Mouse (Mus musculus) urinary bladder, postnatal 10 days (tissue): ENCODE measurements around the gene Yif1b.

Source experiments
- DNase-seq: peaks from one replicate; pipeline ENCODE4 v3.0.0; 2022; ENCODE audit warnings: low spot score

Gene Yif1b

DNA sequence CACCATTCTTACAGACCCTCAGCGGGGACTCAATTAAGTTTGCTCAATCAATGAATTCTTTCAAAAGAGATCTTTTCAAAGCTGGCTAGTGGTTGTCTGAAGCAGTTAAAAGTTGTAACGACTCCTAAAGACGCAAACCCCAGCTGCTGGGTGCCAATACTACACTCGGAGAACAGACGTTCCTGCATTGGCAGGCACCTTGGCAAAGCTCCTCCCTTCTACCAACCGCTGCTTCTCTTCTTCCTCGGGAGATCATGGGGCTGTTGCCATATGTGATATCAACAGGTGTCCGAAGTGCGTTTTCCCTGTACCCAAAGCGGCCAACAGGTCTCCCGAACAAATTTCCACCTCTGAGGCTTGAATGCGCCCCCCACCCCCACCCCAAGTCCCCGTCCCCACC lies 42.7 kb downstream of the Yif1b start:
- DNase-seq: no peak

DNA sequence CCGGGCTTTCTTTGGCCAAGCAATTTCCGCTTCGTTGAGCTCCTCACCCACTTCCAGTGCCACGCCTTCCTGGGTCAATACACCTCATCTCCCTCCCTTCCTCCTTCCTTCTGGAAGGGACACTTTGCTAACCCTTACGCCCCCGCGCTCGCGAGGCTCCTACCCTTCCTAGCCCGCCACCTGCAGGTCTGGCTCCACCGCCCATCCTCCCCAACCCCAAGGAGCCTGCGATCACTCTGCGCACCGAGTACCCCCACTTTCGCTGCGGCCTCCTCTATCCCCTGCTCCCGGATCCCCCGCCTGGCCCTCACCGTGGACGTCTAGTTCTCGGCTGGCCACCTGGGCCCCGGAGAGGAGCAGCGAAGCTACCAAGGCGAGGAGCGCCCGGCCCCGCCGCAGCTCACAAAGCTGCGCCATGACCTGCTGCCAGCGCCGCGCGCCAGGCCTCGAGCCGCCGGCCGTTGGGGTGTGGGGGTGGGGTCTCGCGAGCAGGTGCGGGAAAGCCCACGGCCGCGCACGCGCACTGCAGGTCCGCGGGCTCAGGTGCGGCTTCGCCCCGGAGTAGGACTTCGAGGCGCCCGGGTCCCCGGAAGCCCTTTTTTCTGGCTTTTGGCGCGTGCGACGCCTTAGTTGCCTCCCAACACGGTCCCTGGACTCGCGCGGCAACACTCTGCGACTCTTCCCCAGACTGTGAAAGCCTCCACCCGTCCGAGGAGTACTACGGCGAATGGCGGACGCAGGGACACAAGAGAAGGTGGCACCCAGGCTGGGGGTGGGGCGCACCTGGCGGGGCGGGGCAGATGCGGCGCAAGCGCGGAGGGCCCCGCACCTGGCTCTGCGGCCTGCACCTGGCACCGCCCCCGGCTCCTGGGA lies 43.3 kb downstream of the Yif1b start, which contains the start of gene Spint2:
TSS of gene Spint2 (minus strand) at position 712 of the 873 bp plus-strand sequence.
- no peak for DNase-seq

- no peak for DNase-seq
Observed at GRCm38 (mm10) chr7:29282074-29282554, 44.0 kb downstream of the Yif1b start.

- DNase-seq: no peak
Observed at GRCm38 (mm10) chr7:29283876-29284275, 45.7 kb downstream of the Yif1b start.

GRCm38 (mm10) chr7:29284523-29284922 lies 46.4 kb downstream of the Yif1b start:
- DNase-seq: no peak

DNA sequence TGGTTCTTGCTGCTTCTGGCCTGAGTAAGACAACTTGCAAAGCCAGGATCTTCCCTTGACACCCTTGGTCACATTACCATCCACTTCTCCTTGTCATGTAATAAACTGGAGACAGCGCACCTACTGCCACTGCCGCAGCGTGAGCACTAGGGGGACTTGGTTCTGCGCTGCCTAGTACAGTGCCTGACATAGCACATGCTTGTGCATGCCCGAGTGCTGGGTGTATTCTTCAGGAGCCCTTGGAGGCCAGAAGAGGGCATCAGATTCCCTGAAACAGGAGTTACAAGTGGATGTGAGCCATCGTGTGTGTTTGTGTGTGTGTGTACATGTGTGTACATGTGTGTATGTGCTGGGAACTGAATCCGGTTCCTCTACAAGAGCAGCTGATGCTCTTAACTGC lies 49.4 kb downstream of the Yif1b start:
- DNase-seq: no peak

GRCm38 (mm10) chr7:29288079-29288478 lies 50.0 kb downstream of the Yif1b start:
- DNase-seq: no peak

DNA sequence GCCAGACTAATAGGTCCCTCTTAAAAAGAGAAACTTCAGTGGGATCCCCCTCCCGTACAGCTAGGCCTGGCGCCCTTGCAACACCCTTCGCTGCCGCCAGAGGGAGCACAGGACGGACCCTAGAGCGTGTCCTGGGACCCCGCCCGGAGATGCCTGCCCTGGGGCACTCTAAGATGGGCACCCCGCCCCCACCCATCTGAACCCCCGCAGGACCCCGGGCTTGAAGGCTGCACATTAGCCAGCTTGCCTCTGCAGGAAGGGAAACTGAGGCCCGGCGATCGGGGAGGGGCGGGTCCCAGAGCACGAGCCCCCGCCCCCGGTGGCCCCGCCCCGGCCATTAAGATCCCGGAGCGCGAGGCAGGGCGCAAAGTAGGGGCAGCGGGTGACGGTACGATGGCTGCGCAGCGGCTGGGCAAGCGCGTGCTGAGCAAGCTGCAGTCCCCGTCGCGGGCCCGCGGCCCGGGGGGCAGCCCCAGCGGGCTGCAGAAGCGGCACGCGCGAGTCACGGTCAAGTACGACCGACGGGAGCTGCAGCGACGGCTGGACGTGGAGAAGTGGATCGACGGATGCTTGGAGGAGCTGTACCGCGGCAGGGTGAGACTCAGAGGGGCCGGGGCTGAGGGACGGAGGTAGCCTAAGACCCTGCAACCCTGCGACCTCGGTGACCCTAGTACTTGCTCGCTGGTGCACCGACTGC lies 51.0 kb downstream of the Yif1b start, which contains the start of gene Ppp1r14a:
TSS of gene Ppp1r14a (plus strand) at position 367 of the 697 bp plus-strand sequence.
- DNase-seq: no peak

- DNase-seq: no peak
Observed at GRCm38 (mm10) chr7:29289856-29290255, 51.7 kb downstream of the Yif1b start.

DNA sequence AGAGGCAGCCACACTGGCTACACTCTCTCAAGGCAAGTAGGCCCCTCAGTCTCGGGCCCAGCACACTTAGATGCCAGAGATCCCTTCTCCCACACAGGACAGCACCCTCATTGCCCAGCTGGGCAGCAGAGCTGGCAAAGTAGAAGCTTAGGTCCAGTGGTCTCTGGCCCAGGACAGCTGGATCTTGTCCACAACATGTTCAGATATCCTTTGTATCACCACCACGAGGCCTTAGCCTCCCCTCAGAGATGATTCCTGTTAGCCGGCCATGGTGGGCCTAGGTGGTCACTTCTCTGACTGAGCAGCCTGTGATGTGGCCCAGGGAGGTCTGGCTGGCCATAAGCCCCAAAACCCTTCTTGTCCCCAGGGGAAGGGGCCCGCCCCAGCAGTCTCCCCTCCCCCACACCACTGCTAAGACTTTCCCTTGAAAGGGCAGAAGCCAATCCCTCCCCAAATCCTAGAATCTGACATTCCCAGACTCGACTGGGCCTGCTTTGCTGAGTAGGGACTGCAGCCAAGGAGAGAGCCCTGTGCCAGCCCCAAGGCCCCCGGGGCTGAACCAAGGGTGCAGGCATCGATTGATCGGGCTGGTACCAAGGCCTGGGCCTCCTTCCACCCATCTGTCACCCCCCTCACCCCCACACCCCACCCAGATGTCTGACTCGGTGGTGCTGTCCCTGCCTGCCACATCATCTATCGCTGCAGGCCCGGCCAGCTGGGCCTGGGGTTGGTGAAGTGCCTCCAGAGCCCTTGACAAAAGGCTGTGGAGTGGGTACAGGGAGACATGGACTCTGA lies 52.8 kb downstream of the Yif1b start:
- DNase-seq: no peak

GRCm38 (mm10) chr7:29291616-29292457 lies 53.7 kb downstream of the Yif1b start:
- DNase-seq: no peak

DNA sequence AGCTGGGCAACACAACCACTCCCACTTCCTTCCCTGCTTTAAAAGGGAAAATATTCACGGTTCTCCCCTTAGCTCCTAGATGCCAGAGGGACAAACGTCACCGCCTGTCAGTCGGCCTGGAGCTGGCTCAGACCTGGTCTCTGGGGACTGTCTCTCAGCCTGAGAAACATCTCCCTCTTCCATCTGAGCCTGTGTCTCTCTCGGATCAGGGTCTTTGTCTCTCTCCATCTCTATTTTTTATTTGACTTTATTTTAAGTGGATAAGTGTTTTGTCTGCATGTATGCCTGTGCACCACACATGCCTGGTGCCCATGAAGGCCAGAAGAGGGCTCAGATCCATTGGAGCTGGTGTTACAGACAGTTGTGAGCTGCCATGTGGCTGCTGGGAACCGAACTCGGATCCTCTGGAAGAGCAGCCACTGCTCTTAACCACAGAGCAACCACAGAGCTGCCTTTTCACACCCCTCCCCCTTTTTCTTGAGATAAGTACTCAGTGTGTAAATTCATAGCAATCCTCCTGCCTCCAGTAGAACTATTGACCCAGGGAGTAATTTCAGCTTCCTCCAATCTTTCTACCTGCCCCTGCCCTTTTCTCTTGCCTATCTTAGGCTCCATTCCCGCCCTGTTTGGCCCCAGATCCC lies 54.4 kb downstream of the Yif1b start:
- DNase-seq: no peak

DNA sequence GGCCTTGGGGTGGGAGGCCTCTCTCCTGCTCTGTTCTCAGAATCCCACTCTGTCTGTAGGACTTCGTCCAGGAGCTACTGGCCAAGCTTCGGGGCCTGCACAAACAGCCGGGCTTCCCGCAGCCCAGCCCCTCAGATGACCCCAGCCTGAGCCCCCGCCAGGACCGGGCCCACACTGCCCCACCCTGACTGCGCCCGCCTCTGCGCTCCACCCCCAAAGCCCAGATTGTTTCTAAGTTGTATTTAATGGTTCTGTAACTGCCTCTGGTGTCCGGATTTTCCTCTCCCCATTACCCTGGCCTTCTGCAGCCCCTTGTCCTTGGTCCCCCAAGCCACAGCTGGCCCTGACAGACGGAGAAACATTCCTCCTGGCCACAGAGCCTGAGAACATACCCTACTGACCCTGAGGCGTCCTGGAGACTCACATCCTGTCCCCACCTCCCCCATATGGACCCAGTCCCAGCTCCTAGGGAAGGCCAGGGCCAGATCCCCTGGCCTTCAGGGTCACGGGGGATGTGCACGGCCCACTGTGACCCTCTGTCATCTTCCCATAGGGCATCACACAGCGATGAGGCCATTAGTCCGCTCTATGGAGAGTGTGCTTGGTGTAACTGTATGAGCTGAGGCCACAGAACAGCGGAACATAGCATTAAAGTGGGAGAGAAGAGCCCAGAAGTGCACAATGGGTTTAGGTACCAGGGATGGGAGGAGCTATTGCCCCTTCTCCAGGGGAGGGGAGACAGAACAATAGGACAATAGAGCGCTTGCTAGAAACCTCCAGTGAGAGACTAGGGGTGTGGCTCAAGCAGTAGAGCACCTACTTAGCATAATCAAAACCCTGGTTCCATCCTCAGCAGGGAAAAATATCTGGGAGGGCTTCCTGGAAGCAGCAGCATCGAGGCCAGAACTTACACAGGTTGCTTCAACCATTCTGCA lies 55.3 kb downstream of the Yif1b start:
- DNase-seq: no peak

DNA sequence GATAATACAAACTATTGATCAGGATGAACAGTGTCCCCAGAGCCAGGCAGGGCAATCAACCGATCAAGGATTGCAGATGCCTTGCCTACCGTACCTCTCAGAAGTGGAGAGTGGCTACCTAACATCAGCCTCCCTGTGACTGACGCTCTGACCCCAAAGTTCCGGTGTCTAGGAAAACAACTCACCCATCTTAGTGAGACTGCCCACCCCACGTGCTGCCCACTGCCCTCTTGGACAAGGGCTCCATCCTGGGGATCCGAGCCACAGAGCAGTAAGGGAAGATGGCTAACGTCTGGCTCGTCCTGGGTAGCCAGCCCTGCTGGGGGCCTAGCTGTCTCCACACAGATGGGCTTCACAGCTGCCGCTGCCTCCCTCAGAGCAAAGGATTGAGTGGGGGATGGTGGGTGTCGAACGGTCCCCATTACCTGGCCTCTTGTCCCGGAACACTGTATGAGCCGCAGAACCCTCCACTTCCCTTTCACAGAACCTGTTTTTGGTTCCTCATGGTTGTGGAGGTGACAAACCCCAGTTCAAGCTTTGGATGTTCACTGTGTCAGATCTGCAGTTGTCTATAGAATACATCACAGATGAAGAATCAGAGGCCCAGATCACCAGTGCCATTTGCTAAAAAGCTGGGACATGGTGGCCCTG lies 56.1 kb downstream of the Yif1b start:
- DNase-seq: no peak

DNA sequence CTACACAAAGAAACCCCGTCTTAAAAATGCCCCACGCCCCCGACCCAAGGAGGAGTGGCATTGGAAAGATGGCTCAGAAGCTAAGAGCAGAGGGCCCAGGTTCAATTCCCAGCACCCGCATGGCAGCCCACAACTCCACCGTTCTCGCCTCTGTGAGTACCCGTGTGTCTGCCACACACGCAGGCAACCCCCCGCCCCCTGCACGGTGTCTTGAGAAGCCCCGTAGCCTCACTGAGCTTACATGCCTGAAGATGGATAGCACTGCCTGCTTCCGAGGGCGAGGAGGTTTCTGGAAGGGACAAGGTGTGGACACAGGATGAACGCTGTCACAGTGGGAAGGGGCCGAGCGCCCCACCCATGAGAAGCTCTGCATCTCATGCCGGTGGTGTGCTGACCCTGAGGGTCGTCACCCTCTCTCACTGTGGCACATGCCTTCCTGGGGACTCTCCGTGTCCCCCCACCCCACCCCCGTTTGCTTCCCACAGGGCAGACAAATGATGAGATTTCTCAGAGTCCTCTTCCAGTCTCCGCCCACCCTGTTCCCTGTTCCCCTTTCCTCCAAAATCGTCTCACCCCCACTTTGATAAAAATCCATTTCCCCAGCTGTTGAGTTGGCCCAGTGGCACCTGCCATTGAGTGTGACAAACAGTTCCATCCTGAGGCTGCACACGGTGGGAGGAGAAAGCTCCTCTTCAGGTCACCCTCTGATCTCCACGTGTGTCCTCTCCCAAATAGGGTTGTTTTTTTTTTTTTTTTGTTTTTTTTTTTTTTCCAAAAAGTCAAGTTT lies 57.9 kb downstream of the Yif1b start:
- DNase-seq: no peak

GRCm38 (mm10) chr7:29296998-29297397 lies 58.9 kb downstream of the Yif1b start:
- DNase-seq: no peak
